Mouse (Mus musculus): ENCODE data around the gene Cdkal1.

- no peak for TF ChIP-seq POLR2A (IDR thresholded peaks at IDR 0.05; ENCODE audit: low read depth, low read length)
- TF ChIP-seq CTCF (conservative IDR thresholded peaks at IDR 0.05; ENCODE audit: insufficient read depth, insufficient read length, low read depth, low read length), result no peak
Observed at GRCm38 (mm10) chr13:29164845-29165524, 690.5 kb downstream of the Cdkal1 start.
